Mouse (Mus musculus): ENCODE data around the gene Trim34b. TPM values are rescaled to one million over a fixed set of nuclear protein-coding genes. Genes with fewer than 3 reads are reported as not detected.
"Not testable (repeated sequence)": the region's sequence is repeated elsewhere in the genome, so short reads cannot be mapped to it uniquely, and the experiment has no call there.

Gene Trim34b
- not detected in 2 replicates for polyA plus RNA-seq (2015; fragmentation: Nextera tagmentation; extraction: Ambion mirVana)

DNA sequence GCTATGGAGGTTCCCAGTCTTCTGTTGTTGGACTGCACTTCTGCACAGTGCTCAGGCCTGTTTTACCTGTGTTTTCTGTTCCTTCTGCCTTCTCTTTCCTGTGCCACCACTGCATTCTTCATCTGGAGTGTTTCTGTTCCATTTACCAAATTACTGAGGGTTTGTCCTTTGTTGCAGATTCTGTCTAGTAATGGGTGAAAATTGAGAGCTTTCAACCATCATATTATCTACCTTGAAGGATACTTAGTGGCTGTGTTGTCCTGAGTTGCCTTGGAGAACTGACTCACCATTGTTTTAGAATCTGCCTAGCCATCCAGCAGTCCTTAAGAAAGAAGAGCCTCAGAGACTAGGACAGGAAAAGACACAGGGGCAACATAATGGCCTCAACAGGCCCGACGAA is at the start of gene Trim34b:
Gene Trim34b, plus strand, starts transcription at position 301 of the 400 bp plus-strand sequence.
- ATAC-seq (ENCODE audit: low read depth); H3K36me3 ChIP-seq; H3K4me3 ChIP-seq; H3K9ac ChIP-seq; H3K4me1 ChIP-seq (replicated peaks); H3K27ac ChIP-seq (replicated peaks); H3K4me2 ChIP-seq; H3K9me3 ChIP-seq; H3K27me3 ChIP-seq: not testable (repeated sequence)
- WGBS = 95% methylated on average over 2 of the region's 2 CpGs

DNA sequence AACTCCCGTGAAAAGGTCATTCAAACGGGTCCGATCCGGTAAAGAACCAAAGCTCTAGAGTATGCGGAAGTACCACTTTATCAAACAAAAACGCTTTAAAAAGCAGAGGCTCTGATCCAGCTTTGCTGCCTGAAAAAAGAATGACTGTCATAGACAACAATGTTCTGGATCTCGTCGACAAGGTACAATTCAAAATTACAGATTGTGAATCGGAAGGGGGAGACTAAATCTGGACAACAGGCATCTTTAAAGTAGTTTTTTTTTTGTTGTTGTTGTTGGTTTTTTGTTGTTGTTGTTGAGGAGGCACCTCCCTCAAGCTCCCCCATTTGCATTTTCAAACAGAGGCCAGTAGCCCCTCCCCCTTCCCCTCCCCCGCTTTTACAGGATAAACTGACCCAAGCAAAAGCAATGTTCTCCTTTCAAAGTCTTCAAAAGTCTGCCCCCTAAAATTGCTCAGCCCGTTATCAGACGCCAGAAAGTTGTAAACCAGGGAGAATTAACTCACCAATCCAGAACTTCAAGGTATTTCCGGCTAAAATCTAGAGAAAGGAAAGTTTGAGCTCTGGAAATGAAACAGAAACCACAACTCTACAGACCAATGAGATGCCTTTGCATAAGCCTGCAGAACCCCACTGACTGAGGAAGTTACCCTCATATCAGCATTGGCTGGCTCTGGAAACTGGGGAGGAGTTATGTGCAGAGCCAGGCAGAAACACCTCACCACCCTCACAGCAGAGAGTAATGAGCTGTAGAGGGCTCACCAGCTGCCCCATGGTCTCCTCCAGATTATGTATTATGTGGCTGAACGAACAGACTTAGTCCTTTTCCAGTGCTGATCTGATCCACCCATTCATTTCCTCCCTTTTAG is 41.5 kb upstream of the Trim34b start, which contains the start of gene Trim5:
Gene Trim5, minus strand, starts transcription at position 519 of the 868 bp plus-strand sequence.
- not testable (repeated sequence) for H3K4me1 ChIP-seq (replicated peaks); H3K4me2 ChIP-seq; H3K36me3 ChIP-seq; H3K9me3 ChIP-seq; ATAC-seq (ENCODE audit: low read depth); H3K9ac ChIP-seq; H3K27me3 ChIP-seq; H3K27ac ChIP-seq (replicated peaks); H3K4me3 ChIP-seq
- 48% methylated on average over 14 of the region's 14 CpGs for WGBS

- H3K27ac ChIP-seq (replicated peaks) = no peak overlapping the region
- WGBS = 88% methylated on average over 1 of the region's 1 CpGs
- H3K4me1 ChIP-seq (replicated peaks) = no peaks in the 10 kb centered on the region
- no peaks in the 10 kb centered on the region for H3K9me3 ChIP-seq
- H3K27me3 ChIP-seq = no peaks in the 10 kb centered on the region
- H3K36me3 ChIP-seq = no peaks in the 10 kb centered on the region
- H3K4me2 ChIP-seq = no peak overlapping the region
- ATAC-seq (ENCODE audit: low read depth) = no peak
- H3K4me3 ChIP-seq = no peak overlapping the region
- H3K9ac ChIP-seq = no peak overlapping the region
Measured at GRCm38 (mm10) chr7:104290641-104291040, 38.6 kb upstream of the Trim34b start.

DNA sequence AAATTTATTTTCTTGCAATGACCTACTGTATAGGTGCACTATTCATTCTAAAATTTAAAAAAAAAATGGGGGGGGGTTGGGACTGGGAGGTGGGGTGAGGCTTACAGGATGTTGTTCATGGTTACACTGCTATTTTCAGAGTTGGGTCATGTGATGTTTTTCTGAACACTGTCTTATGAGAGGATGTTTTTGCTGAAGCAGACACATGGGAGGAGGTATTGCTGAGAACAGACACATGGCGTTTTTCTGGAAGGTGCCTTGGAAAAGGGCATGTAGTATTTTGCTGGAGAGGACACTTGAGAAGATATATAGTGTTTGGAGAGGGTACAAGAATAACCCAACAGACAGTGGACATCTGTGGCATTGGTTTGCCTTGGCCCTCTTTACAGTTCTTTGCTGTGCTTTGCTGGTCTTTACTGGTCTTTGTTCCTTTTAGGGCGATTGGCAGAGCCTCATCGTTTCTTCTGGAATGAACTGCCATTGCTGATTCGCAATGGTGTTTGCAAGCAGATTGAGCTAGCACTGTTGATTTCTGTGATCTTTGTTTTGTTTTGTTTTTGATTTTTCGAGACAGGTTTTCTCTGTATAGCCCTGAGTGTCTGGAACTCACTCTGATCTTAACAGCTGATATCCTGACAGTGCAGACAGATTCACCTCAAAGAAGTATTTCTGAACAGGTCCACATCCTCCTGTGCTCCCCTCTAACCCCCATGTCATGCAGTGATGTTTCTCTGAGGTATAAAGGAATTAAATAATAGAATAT is 37.5 kb upstream of the Trim34b start:
- no peaks in the 10 kb centered on the region for H3K27me3 ChIP-seq
- no peak overlapping the region for H3K27ac ChIP-seq (replicated peaks)
- no peak overlapping the region for H3K9ac ChIP-seq
- ATAC-seq (ENCODE audit: low read depth) = no peak
- 82% methylated on average over 5 of the region's 5 CpGs for WGBS
- H3K4me3 ChIP-seq = no peak overlapping the region
- H3K4me1 ChIP-seq (replicated peaks) = no peaks in the 10 kb centered on the region
- no peak overlapping the region for H3K4me2 ChIP-seq
- no peaks in the 10 kb centered on the region for H3K9me3 ChIP-seq
- no peaks in the 10 kb centered on the region for H3K36me3 ChIP-seq

- H3K4me2 ChIP-seq = peak overlapping the region; percentile 38
- H3K27ac ChIP-seq (replicated peaks) = no peak overlapping the region
- H3K27me3 ChIP-seq = no peaks in the 10 kb centered on the region
- no peak for ATAC-seq (ENCODE audit: low read depth)
- H3K4me1 ChIP-seq (replicated peaks) = no peaks in the 10 kb centered on the region; the same call in 1 of the 2 replicates
- peak overlapping the region; percentile 31 for H3K4me3 ChIP-seq
- H3K9me3 ChIP-seq = no peaks in the 10 kb centered on the region
- 19% methylated on average over 15 of the region's 15 CpGs for WGBS
- no peak overlapping the region for H3K9ac ChIP-seq
- H3K36me3 ChIP-seq = no peaks in the 10 kb centered on the region
Measured at GRCm38 (mm10) chr7:104314796-104315353, 14.4 kb upstream of the Trim34b start.

DNA sequence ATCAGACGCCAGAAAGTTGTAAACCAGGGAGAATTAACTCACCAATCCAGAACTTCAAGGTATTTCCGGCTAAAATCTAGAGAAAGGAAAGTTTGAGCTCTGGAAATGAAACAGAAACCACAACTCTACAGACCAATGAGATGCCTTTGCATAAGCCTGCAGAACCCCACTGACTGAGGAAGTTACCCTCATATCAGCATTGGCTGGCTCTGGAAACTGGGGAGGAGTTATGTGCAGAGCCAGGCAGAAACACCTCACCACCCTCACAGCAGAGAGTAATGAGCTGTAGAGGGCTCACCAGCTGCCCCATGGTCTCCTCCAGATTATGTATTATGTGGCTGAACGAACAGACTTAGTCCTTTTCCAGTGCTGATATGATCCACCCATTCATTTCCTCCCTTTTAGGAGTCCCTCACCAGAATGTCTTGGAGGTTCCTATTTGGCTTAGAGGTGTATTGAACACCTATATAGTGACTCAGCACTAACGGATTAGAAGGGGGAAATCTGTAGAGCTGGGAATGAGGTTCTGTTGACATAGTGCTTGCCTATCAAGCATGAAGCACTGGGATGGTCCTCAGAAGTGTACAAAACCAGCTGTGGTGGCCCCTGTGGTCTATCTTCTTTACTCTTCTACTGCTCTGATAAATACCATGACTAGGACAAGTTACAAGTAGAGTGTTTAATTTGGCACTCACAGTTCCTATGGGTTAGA is 13.7 kb upstream of the Trim34b start, which contains the start of gene Trim12a:
Gene Trim12a, minus strand, starts transcription at position 98 of the 712 bp plus-strand sequence.
- not testable (repeated sequence) for H3K27me3 ChIP-seq; H3K9ac ChIP-seq; H3K27ac ChIP-seq (replicated peaks); H3K4me1 ChIP-seq (replicated peaks); ATAC-seq (ENCODE audit: low read depth); H3K36me3 ChIP-seq; H3K9me3 ChIP-seq
- H3K4me3 ChIP-seq = peak within 1 kb of the TSS; percentile 31
- WGBS = 31% methylated on average over 4 of the region's 4 CpGs
- peak within 1 kb of the TSS; percentile 38 for H3K4me2 ChIP-seq

DNA sequence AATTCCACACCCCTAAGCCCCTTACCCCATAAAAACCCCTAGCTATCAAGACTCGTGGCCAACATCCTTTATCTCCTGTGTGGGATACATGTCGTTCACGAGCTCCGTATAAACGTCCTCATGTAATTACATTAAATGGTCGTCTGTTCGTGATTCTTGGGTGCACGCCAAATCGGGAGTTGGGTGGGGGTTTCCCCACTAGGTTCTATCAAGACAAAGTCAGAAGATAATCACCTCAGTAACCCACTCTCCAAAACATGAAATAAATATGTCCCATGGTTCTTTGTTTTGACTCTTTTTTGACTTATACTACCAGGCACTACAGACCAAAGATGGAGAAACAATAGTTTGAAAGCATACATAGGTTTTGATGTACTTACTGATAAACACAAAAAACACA is 7.2 kb upstream of the Trim34b start:
- no peak for ATAC-seq (ENCODE audit: low read depth)
- Histone ChIP-seq H3K36me3 (no peaks in the 10 kb centered on the region), H3K27me3 (no peaks in the 10 kb centered on the region), H3K4me3 (no peak overlapping the region), H3K4me1 (replicated peaks) (no peaks in the 10 kb centered on the region), H3K27ac (replicated peaks) (no peak overlapping the region), H3K4me2 (no peak overlapping the region), H3K9me3 (no peaks in the 10 kb centered on the region), H3K9ac (no peak overlapping the region)
- 88% methylated on average over 9 of the region's 9 CpGs for WGBS

DNA sequence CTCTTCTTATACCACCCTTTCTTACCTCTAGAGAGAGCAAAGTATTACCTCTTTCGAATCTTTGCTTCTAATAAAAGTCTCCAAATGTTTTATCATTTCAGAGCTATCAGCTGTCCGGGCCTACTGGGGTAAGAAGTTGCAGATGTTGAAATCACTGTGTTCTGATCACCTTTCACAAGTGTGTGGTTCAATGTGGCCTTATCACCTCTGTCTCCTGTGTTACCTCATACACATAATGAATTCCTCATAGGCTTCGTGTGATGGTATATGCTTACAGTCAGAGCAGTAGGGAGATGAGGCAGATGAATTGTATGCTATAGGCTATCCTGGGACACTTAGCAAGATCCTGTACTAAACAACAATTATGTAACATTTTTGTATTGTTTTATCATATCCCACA is 6.3 kb downstream of the Trim34b start:
- 93% methylated on average over 3 of the region's 3 CpGs for WGBS
- not testable (repeated sequence) for H3K9ac ChIP-seq; H3K4me3 ChIP-seq; H3K4me1 ChIP-seq (replicated peaks); H3K27ac ChIP-seq (replicated peaks); H3K4me2 ChIP-seq; H3K27me3 ChIP-seq; H3K36me3 ChIP-seq; ATAC-seq (ENCODE audit: low read depth); H3K9me3 ChIP-seq

DNA sequence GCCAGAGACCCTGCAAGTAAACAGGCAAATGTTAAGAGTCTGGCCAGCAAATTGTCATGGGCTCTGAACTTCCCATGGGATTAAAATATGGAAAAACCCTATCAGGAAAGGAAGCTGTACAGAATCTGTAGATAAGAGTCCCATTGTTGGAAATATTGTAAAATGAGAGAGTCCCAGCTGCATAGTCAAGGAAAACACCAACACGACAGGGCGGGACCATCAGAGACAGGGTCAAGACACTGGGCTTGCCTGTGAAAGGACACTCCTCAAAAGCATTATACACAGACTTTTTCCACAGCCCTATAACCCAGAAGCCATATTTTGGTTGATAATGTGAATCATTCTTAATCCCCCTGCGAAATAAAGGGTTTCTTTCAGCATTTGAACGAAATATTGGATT is 11.5 kb downstream of the Trim34b start:
- not testable (repeated sequence) for ATAC-seq (ENCODE audit: low read depth); H3K9ac ChIP-seq; H3K4me2 ChIP-seq; H3K4me1 ChIP-seq (replicated peaks); H3K4me3 ChIP-seq; H3K9me3 ChIP-seq; H3K36me3 ChIP-seq; H3K27ac ChIP-seq (replicated peaks); H3K27me3 ChIP-seq
- WGBS = 93% methylated on average over 4 of the region's 4 CpGs

DNA sequence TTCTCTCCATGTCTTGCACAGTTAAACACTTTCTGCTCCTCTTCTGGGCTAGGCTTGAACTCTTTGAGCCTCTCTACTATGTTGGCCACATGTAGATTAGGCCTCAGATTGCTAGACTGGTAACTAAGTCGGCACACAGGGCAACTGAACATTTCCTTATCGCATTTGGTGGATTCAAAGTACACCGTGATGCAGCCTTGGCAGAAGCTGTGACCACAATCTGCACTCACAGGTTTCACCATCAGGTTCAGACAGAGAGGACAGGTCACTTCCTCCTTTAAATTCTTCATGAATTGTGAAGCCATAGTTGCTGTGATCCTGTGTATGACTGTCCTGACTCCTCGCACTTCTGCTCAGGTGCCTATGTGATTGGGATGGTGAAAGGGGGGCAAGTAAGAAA is 18.8 kb downstream of the Trim34b start:
- H3K27me3 ChIP-seq; H3K4me3 ChIP-seq; H3K4me2 ChIP-seq; H3K36me3 ChIP-seq; H3K9me3 ChIP-seq; H3K4me1 ChIP-seq (replicated peaks); H3K9ac ChIP-seq; ATAC-seq (ENCODE audit: low read depth); H3K27ac ChIP-seq (replicated peaks): not testable (repeated sequence)
- WGBS = 90% methylated on average over 4 of the region's 4 CpGs

GRCm38 (mm10) chr7:104352717-104353599 is 23.7 kb downstream of the Trim34b start, which contains the start of gene Trim12c:
Gene Trim12c (minus strand): TSS chr7:104353362.
- no peaks in the 10 kb centered on the region for H3K36me3 ChIP-seq
- no peaks in the 10 kb centered on the region for H3K9me3 ChIP-seq
- no peaks in the 10 kb centered on the region for H3K27me3 ChIP-seq
- 0 out of 2 replicates have a peak within 1 kb of the TSS, but pooled peaks have one; percentile 1 for H3K9ac ChIP-seq
- H3K4me3 ChIP-seq = peak within 1 kb of the TSS; percentile 25
- H3K4me1 ChIP-seq (replicated peaks) = peaks cover 6% of the 10 kb centered on the region; the same call in 1 of the 2 replicates
- peak; percentile 94 for ATAC-seq (ENCODE audit: low read depth)
- peak within 1 kb of the TSS; percentile 46 for H3K4me2 ChIP-seq
- no peak within 1 kb of the TSS for H3K27ac ChIP-seq (replicated peaks)
- 12% methylated on average over 14 of the region's 14 CpGs for WGBS

Measured in neural tube, embryonic 13.5 days (tissue).